Mouse (Mus musculus): ENCODE results near the gene Dmrt2.

The Dmrt2 gene

DNA sequence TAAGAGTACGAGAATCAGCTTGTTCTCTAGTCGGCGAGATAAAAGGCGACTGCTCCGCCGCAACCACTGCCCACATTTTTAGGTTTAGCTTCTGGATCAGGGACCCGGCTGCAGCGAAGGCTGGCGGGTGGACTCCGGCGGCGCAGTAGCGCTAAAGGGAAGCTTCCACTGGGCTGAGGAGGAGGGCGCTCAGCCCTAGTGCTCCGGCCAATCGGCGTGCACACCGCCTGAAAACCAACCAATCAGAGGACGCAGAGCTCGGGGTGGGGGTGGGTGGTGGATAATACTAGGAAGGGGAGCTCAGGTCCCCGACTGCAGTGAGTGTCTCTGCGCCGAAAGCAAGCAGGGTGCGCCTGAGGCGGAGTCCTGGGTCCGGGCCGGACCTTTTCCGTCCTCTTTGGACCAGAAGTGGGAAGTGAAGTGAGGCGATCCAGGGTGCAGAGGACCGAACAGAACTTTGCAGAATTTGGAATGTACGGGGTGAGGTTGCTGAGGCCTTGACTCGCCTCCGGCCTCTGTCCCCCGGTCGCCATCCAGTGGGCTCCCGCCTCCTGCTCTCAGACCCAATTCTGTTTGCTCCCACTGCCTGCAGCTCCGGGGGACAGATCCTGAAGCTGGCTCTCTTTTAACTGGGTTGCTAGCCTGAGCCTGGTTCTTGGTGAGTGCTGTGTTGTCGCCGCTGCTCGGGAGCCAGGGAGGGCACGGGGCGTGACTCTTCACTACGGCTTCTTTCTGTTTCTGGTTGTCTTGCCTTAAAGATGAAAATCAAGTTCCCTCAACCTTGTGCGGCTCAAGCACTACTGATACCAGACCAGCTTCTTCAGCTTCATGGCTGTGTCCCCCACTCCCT is at the start of gene Dmrt2:
Gene Dmrt2 (plus strand): TSS at position 311 of the 850 bp plus-strand sequence.
- DNase-seq (ENCODE audit: low spot score): peak; percentile 83

DNA sequence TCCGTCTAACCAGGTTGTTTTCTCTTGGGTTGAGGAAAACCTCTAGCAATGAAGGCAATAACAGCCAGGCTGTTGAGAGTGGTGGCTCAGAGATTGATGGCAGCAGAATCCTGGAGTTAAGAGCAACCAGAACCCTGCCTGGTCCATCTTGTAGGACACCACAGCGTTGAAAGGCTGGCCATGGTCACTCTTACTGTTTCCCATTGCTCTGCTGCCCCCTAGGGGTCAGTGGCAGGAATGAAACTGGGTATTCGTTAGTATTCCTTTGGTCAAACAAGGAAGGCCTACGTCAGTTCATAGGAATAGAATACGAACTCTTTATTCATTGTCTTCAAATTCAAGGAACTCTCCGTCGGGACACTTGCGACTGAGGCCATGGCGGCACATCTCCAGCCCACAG is 43.7 kb upstream of the Dmrt2 start:
- DNase-seq (ENCODE audit: low spot score): peak; percentile 46

DNA sequence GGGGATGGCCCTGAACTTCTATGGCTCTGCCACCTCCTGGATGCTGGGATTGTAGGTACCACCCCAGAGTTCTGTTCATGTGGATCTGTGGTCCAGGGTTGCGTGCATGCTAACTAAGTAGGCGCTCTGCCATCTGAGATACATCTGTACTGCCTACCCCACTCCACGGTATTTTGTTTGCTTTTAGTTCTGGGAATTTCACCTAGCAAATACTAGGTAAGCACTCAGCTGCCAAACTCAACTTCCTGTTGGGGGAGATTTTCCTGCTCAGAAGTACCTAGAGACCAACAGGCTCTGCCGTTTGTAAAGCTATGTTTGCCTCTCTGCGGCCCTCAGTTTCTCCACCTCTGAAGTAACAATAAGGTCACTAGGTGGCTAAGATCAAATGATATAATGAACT is 37.1 kb upstream of the Dmrt2 start:
- no peak for DNase-seq (ENCODE audit: low spot score)

DNA sequence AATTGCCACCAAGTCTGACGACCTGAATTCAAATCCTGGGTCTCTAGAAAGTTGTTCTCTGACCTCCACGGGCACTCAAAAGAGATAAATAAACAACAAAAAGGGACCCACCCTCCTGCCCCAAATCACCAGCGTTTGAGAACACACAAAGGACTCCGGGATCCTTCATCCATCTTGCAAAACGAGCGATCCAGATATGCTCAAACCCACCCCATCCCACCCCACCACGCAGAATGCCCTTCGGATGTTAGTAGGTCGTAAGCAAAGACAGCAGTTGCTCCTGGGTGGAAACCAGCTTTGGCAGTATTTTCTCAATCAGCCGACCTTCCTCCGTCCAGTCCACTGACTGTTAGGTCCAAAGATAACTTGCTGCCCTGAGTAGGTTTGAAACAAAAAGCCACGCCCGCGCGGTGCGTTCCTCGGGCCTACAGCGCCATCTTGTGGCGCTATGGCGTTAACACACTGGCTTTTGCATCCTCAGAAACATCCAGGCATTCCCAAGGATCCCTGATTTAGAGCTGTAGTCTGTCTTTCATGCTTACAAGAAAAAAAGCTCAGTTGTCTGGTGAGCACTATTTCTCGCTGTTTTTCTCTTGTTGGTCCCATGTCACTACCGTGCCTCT is 36.5 kb upstream of the Dmrt2 start:
- peak; percentile 65 for DNase-seq (ENCODE audit: low spot score)

- DNase-seq (ENCODE audit: low spot score): no peak
Observed at GRCm38 (mm10) chr19:25638766-25639361, 33.3 kb upstream of the Dmrt2 start.

DNA sequence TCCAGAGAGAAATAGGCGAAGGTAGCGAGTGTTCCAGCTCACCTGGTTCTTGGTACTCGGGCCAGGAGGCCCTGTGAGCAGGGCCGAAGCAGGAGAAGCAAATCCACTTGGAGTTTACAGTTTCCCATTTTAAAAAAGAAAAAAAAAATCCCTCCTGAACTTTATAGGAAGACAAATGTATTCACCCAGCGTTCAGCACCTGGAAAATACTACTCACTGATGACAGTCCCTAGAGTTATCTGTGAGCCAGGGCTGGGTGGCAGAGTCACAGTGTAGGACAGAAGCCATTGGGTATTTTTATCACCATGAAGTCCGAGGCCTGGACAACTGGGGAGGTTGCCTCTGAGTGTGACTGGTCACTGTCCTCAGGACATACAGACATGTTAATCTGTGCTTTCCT is 30.4 kb upstream of the Dmrt2 start:
- DNase-seq (ENCODE audit: low spot score): no peak

DNA sequence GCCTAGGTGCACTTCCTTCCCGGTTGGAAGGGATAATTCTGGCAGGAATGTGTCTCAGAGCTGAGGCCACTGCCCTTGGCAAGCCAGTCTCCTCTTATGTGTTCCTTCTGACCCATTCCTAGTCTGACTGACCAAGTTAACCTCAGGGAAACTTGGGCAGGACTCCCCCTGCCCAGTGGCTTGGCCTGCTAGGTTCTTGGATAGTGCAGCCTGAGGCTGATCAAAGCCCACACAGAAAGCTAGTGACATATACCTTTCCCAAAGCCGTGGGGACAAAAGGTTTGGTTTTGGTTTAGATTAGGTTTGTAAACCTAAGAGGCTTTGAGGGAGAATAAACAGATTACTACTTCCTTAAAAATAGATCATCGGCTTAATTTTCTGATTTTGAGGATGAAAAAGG is 25.1 kb upstream of the Dmrt2 start:
- no peak for DNase-seq (ENCODE audit: low spot score)

- no peak for DNase-seq (ENCODE audit: low spot score)
Observed at GRCm38 (mm10) chr19:25648701-25649100, 23.5 kb upstream of the Dmrt2 start.

GRCm38 (mm10) chr19:25650474-25650873 is 21.7 kb upstream of the Dmrt2 start:
- no peak for DNase-seq (ENCODE audit: low spot score)

DNA sequence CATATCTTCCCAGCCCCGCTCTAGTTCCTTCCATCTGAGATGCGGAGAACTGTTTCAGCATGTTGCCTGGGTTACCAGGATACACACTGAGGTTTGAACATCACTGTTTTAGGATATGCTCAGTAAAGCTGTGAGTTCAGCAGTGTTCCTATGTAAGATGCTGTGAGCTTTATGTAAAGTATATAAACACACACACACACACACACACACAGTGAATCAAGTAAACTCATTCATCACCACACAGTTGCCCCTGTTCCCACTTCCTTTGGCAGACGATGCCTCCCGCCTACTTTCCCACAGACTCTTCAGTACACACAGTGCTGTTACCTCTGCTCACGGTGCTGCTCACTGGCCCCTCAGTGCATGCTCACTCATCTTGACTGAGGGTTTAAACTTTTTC is 19.7 kb upstream of the Dmrt2 start:
- DNase-seq (ENCODE audit: low spot score): no peak

DNA sequence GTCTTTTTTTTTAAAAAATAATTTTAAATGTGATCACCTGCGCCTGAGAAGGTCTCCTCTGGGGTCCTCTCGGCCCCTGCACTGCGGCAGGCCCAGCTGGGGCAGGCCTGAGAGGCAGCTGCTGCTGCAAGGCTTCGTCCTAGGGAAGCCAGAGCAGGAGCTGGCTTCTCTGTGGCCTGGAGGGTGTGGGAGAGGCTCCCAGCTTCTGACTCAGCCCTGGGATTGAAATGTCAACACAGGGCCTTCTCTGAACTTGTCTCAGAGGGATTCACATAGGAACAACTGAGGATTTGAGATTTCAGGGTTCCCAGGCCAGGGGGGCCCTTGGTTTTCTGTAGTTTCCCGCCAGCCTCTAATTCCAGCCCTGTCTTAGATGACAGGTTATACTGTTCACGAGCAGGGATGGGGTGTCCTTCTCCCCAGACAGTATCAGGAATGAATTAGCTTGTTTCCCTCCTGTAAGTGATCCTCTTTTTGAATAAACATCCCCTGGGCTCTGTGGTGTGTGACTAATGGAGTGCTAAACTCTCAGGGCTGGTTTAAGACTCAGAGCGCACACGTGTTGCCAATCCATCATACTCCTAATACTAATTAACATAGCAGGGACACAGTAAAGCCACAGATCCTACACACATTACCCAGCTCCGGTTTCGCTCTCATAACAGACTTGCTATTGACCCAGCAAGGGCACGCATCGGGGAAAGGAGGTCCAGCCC is 18.0 kb upstream of the Dmrt2 start:
- DNase-seq (ENCODE audit: low spot score): no peak

- peak; percentile 48 for DNase-seq (ENCODE audit: low spot score)
Observed at GRCm38 (mm10) chr19:25665486-25666339, 6.5 kb upstream of the Dmrt2 start.

- DNase-seq (ENCODE audit: low spot score): no peak
Observed at GRCm38 (mm10) chr19:25667836-25668235, 4.4 kb upstream of the Dmrt2 start.

- DNase-seq (ENCODE audit: low spot score): no peak
Observed at GRCm38 (mm10) chr19:25669593-25670248, 2.5 kb upstream of the Dmrt2 start.

- DNase-seq (ENCODE audit: low spot score): no peak
Observed at GRCm38 (mm10) chr19:25670571-25671285, 1.5 kb upstream of the Dmrt2 start.

GRCm38 (mm10) chr19:25671681-25672080 is 530 bp upstream of the Dmrt2 start:
- no peak for DNase-seq (ENCODE audit: low spot score)

DNA sequence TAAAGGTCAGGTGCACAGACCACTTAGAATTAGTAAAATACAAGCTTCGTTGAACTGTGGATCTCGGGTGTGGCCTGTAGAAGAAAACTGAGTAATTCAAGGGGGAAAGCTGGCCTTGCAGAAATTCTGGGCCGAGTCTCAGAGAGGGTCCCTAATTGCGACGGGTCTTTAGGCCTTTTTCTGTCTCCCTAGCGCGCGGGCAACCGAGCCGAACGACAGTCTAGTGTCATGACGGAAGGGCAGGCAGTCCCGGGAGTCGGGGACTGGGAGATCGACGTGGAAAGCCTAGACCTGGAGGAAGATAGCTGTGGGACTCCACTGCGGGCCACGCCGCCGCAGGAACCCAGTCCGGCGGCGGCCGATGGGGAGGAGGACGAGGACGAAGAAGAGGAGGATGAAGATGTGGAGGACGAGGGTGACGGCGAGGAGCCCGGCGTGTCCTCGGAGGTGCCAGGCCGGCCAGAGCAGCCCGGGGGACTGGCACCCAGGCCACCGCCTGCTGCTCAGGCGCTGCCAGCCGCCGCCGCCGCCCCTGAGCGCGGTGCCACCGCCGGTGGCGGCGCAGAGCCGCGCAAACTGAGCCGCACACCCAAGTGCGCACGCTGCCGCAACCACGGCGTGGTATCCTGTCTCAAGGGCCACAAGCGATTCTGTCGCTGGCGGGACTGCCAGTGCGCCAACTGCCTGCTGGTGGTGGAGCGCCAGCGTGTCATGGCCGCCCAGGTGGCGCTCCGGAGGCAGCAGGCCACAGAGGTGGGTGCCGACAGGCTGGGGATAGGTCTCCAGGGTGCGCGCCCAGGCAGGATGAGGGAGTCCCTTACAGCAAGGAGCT is 1.2 kb downstream of the Dmrt2 start:
- DNase-seq (ENCODE audit: low spot score): peak; percentile 10

GRCm38 (mm10) chr19:25674056-25674420 is 1.8 kb downstream of the Dmrt2 start:
- DNase-seq (ENCODE audit: low spot score): no peak

GRCm38 (mm10) chr19:25674744-25675143 is 2.5 kb downstream of the Dmrt2 start:
- DNase-seq (ENCODE audit: low spot score): no peak

Measured in testis, postnatal 14 days (tissue).